Mouse (Mus musculus): ENCODE measurements at regions not wholly inside any gene's neighbourhood (a gene's known extent, or its start where the extent isn't known, plus 50 kb on each side); places are given as distances from the start of the nearest gene placed in this dataset.

DNA sequence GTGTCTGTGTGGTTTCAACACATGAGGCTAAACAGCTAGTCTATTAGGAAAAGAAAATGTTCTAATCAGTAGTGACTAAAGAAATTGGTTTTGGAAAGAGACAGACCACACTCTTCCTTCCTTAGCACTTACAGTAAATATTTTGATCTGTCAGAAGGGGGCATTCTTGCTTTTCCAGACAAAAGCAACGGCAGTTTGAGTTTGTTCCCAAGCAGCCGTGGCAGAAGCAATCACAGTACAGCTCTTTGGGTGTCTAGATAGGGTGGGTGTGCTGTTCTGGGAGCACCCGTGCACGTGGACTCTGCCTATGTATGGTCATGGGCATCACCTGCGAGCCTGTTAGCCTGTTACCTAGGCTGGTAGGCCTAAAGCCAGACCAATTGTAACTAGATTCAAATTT lies 83.2 kb upstream of the Papolg start:
- no peak for TF ChIP-seq EP300 (IDR thresholded peaks at IDR 0.05)
- TF ChIP-seq CTCF (IDR thresholded peaks at IDR 0.05) = no peak

Data from lung, postnatal 0 days (tissue).